Mouse (Mus musculus) gastrocnemius, adult 2 months (tissue): ENCODE results near the gene Prap1. TPM values are rescaled to one million over a fixed set of nuclear protein-coding genes. Genes with fewer than 3 reads are reported as not detected.

ENCODE experiments used
- DNase-seq: peaks from one replicate; pipeline ENCODE4 v3.0.0; 2022
- H3K27ac ChIP-seq: fragments of 200-600 bp; 2 replicates; pipeline ENCODE4 v1.8.1; 2022; ENCODE audit warnings: mild to moderate bottlenecking
- H3K4me3 ChIP-seq: fragments of 200-600 bp; 2 replicates; pipeline ENCODE4 v1.8.1; 2022; ENCODE audit warnings: mild to moderate bottlenecking, moderate library complexity
- CTCF ChIP-seq: fragments of 200-600 bp; IDR thresholded peaks from 2 replicates; pipeline ENCODE4 v1.8.1; 2022; ENCODE audit warnings: antibody characterized with exemption, mild to moderate bottlenecking, moderate library complexity
- intact Hi-C: fragments of 180-260 bp; cut with DNase I; formaldehyde crosslinking; loops from one replicate; pipeline ENCODE4 v1.15.1; 2025
- total RNA-seq, 2 experiments: library from RNA; stranded (reverse); gene quantifications; 2 replicates each; pipeline ENCODE4 v1.2.3; 2021

Prap1 gene
- total RNA-seq, 2 experiments from 2014 or later, result not detected

GRCm38 (mm10) chr7:140062307-140062706, 30.9 kb upstream of the Prap1 start:
- Histone ChIP-seq H3K4me3 (no peak overlapping the region), H3K27ac (no peak overlapping the region)
- peak; percentile 37 for DNase-seq
- peak; percentile 35; the same call in 1 of the 2 replicates for TF ChIP-seq CTCF
- intact Hi-C loops, result loop anchor here (10.0 kb wide), 1 partner anchor 158 kb away; no protein-coding TSS in a partner anchor

DNA sequence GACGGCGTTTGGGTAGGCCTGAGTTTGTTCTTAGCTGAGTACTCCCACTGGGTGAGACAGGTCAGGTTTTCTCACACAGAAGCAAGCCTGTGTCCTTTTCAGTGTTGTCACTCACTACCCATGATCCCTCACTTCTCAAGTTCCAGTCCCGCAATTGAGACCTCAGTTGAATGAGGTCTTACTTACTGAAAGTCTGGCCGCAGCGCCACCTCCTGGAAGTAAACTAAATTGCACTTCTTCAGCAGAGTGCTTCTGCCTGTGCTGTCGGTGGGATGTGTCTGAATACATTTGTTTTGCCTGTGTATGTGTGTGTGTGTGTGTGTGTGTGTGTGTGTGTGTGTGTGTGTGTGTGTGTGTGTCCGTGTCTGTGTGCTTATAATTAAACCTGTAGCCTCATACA, 30.1 kb upstream of the Prap1 start:
- H3K27ac ChIP-seq, result no peak overlapping the region
- peak; percentile 68 for DNase-seq
- no peak overlapping the region for H3K4me3 ChIP-seq
- TF ChIP-seq CTCF, result peak; percentile 71
- intact Hi-C loops, result loop anchor here (10.0 kb wide), 1 partner anchor 158 kb away; no protein-coding TSS in a partner anchor

DNA sequence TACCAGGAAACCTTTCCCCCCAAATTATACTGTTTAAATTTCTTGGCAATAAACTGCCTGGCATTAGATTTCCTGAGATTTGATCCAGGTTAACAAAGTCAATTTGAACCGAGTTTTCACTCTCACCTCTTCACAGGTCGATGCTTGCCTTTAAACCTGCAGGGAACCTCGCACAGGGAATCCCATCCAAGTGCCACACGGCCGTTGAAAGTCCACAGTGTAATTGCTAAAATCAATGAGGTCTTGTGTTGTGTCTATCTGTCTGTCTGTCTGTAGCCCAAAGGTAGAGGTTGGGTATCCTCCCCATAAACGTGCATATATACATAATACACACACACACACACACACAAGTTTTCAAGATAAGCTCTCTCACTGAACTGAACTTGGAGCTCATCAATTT, 25.8 kb upstream of the Prap1 start:
- intact Hi-C loops, result loop anchor here (10.0 kb wide), 1 partner anchor 163 kb away; no protein-coding TSS in a partner anchor
- no peak overlapping the region for H3K27ac ChIP-seq
- no peak for DNase-seq
- no peak for TF ChIP-seq CTCF
- no peak overlapping the region for H3K4me3 ChIP-seq

- Histone ChIP-seq H3K4me3 (peak overlapping the region; percentile 60), H3K27ac (no peak overlapping the region)
- peak; percentile 26 for DNase-seq
- intact Hi-C loops, result loop anchor here (10.0 kb wide), 1 partner anchor 765 kb away; the partner anchor contains the start of gene Urah
- no peak for TF ChIP-seq CTCF
Measured at GRCm38 (mm10) chr7:140070042-140070711, 23.0 kb upstream of the Prap1 start.

- TF ChIP-seq CTCF, result no peak
- intact Hi-C loops, result loop anchor here (1.0 to 10.0 kb wide), 2 partner anchors 64 to 757 kb away; partner anchors contain the start of gene Urah
- H3K27ac ChIP-seq, result no peak overlapping the region
- no peak for DNase-seq
- H3K4me3 ChIP-seq, result no peak overlapping the region
Measured at GRCm38 (mm10) chr7:140077698-140078097, 15.5 kb upstream of the Prap1 start.

DNA sequence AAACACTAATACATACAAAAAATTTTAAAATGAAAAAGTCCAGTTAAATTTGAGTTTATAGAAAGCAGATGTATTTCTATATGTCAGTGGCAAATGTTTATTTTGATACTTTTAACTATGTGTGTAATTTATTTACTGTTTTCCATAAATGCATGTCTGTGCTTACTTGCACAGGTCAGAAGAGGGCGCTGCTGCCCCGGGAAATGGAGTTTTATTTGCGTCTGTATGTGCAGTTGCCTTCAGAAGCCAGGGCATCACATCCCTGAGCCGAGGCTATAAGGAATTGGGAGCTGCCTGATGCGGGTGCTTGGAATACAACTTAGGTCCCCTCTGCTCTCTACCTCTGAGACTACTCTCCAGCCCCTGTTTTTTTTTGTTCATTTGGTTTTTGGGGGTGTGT, 14.5 kb upstream of the Prap1 start:
- TF ChIP-seq CTCF, result peak; percentile 93; the same call in 1 of the 2 replicates
- DNase-seq, result peak; percentile 77
- intact Hi-C loops, result loop anchor here (1.0 to 10.0 kb wide), 2 partner anchors 63 to 756 kb away; partner anchors contain the start of gene Urah
- no peak overlapping the region for H3K4me3 ChIP-seq
- H3K27ac ChIP-seq, result no peak overlapping the region

DNA sequence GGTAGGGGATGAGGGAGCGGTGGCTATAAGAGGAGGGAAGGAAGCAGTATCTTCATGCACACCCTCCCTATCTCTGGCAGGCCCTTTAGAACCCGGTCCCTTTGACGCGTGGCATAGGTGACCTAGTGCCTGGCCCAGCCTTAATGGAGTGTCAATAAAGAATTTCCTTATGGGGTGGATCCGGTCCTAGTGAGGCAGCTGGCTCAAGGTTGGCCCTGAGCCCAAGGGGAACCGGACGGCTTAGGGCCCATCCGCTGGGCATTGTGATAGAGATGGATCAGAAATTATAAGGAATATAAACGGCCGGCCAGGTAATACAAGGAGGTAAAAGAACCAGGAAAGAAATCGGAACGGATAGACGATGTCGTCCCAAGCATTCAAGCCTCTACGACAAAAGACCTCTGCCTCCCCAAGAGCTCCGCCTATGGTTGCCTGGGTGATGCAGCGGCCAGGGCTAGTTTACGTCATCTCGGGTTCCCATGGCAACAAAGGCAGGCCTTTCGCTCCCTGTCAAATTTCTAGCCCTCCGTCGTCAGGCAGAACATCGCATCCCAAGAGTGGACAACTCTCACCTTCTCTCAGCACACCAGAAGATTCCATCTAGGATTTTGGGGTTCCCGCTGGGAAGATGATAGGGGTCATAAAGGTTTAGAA, 12.6 kb upstream of the Prap1 start:
- H3K4me3 ChIP-seq, result peak overlapping the region; percentile 19
- intact Hi-C loops, result no loop called here
- peak; percentile 59 for DNase-seq
- no peak for TF ChIP-seq CTCF
- no peak overlapping the region for H3K27ac ChIP-seq

GRCm38 (mm10) chr7:140081408-140082241, 11.6 kb upstream of the Prap1 start:
- H3K27ac ChIP-seq, result no peak overlapping the region
- no peak overlapping the region for H3K4me3 ChIP-seq
- TF ChIP-seq CTCF, result no peak
- DNase-seq, result no peak
- intact Hi-C loops, result no loop called here

DNA sequence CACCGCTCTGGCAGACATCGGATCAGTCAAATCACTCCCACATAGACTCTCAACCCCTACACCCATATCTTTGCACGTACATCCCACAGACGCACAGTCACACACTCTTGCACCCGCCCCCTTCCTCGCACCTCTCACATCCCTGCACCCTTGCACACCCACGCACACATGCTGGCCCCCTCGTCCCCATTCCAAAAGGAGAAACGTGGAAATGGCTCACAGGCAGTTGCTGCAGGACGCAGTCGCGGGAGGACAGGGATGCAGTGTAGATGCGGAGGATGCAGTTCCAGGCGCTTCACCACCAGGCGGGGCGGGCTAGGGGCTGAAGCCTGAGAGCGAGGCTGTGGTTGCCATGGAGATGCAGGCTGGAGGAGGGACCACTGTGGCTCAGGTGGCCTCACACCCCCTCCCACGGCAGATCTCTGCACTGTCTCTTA, 10.9 kb upstream of the Prap1 start, which contains the start of gene Caly:
Caly (minus strand) TSS at position 307 of the 437 bp plus-strand sequence.
- no peak for DNase-seq
- intact Hi-C loops, result no loop called here
- H3K27ac ChIP-seq, result no peak within 1 kb of the TSS
- no peak for TF ChIP-seq CTCF
- H3K4me3 ChIP-seq, result no peak within 1 kb of the TSS

GRCm38 (mm10) chr7:140090601-140091000, 2.6 kb upstream of the Prap1 start:
- TF ChIP-seq CTCF, result no peak
- H3K27ac ChIP-seq, result no peak overlapping the region
- intact Hi-C loops, result no loop called here

GRCm38 (mm10) chr7:140094954-140095353, 1.8 kb downstream of the Prap1 start:
- intact Hi-C loops, result no loop called here
- DNase-seq, result no peak
- Histone ChIP-seq H3K27ac (no peak overlapping the region), H3K4me3 (no peak overlapping the region)
- TF ChIP-seq CTCF, result no peak

More at GRCm38 (mm10) chr7:140090601-140091000, 2.6 kb upstream of the Prap1 start:
- no peak overlapping the region for H3K4me3 ChIP-seq
- no peak for DNase-seq

DNA sequence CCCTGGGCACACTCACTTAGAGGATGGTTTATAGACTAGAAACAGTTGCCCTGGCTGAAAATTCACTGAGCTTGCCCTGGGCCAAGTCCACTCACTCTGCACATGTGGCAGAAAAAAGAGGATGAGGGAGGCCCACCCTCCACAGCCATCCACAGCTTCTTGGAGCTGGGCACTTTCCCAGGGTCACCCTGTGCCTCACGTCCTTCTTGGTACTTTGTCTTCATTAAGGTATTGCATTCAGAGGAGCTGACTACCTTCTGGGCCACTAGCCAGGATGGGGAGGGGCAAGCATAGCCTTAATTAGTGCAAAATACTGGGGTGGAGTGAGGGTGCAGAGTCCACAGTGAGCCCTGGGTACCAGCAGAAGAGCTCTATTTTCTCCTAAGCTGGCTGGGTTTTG, 2.4 kb downstream of the Prap1 start:
- H3K27ac ChIP-seq, result no peak overlapping the region
- intact Hi-C loops, result no loop called here
- no peak for DNase-seq
- no peak overlapping the region for H3K4me3 ChIP-seq
- no peak for TF ChIP-seq CTCF
